Mouse (Mus musculus) ovary, postnatal 14 days (tissue): ENCODE data around the gene Sertad2.
A peak's percentile ranks its signal among the peaks of the same experiment; 100 is the strongest.

ENCODE experiments used
- DNase-seq: peaks from one replicate; pipeline ENCODE4 v3.0.0; 2022; ENCODE audit warnings: low spot score

The Sertad2 gene

DNA sequence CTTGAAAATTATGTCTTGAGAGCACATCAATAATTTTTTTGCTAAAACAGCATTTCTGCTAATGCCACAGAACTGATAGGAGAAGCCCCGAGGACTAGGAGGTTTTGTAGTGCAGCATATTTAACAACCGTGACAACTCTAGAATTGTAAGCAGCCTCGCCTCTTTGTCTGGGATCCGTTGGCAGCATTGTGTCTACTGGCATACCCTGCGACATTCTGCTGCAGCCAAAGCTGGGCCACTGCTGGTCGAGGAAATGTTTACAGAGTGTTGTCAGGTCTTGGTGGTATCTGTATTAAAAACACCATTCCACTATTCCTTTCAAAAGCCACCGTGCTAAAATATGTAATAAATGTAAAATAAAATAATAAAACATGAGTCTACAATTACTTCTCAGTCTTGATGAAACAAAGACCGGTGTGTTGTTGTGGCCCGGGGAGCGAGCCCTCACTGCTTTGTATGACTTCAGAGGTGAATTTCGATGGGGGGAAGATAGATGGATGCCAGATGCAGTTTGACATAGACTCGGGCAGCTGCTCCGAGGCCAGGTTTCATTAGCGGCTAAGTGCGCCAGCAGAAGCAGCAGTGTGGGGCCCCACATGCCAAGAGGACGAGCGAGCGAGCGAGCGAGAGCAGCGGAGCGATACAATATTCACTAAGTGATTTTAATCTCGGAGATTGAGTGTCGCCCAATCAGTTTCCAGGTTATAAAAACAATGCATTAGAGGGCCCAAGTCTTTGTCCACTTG lies 60.2 kb downstream of the Sertad2 start:
- DNase-seq, result no peak

DNA sequence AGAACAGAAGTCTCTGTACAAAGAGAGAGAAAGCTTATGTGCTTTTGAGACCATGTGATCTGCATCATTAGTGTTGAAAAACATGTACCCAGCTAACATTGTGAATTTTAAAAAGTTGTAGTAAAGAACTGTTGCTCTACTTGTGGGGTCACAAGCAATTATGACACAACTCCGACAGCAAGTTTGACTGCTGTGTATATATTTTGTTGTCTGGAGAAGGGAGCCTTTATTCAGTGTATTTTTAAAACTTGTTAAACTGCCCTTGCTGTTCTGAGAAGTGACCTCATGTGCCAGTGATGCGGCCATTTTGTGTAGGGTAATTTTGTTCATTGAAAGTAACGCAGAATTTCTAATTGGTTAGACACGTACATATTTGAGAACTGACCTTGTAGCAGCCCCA lies 61.1 kb downstream of the Sertad2 start:
- no peak for DNase-seq

DNA sequence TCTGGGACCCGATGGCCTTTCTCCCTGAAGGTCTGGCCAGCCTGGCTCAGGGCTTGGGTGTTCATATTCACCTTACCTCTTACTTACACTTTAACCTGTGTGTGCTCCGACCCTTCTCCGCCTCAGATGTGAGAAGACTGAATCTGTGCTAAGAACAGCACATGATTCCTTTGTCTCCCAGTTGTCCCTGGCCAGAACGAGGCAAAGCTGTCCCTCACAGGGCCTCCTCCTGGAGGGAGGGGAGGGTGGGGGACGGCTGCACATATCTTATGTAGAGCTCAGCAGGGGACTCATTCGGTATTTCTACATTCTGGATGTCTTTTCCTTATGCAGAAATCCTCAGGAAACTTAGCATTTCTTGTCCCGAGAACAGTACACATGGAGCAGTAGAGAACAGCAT lies 62.6 kb downstream of the Sertad2 start:
- DNase-seq, result no peak

DNA sequence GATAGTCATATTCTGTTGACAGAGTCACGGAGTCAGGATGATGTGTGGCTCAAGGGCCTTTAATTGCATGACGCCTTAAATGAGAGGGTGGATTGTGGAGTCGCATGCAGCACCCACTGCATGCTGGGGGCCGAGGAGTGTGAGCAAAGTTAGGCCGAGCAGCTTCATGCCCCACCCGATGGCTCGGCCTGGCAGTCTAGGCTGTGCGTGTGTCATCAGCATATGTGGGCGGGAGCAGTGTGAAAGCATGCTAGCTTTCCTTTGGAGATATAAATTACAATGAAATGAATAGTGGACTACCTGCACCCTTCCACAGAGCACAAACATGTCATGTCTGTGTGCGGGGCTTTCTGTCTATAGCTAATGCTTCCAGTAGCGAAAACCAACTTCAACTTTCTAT lies 65.4 kb downstream of the Sertad2 start:
- DNase-seq, result no peak

DNA sequence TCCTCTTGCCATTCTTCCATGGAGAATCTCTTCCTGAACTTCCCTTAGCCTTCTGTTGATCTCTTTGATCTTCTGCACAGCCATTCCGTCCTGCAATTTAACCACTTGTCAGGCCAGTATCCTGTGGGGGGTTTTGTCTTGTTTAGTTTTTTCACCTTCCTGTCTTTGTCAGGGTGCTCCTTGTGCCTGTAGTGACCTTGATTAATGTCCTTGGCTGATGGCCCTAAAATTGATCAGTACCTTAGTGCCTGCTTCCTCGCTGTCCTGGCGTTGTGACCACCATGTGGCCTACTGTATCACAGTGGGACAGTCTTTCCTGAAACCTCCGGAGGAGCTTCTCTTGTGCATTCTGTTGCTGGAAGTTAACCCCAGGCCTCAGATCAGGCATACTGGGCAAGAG lies 70.2 kb downstream of the Sertad2 start:
- DNase-seq, result no peak

DNA sequence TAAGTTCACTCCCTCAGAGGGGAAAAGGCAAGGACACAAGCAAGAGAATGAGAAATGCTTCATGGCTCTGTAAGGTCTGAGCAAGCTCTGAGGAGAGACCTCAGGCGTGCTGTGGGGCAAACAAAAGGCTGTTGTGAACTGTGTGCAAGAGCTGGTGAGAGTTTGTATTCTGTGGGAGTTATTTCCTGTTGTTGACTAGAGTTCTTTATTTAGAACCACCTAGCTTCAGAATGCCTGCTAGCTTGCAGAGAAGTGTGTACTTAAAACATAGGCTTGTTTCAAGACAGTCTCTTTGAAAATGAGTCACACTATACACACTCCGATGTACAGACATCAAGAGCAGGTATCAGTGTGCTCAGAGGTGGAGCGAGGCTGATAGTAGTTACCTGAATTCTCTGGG lies 73.0 kb downstream of the Sertad2 start:
- DNase-seq, result no peak

DNA sequence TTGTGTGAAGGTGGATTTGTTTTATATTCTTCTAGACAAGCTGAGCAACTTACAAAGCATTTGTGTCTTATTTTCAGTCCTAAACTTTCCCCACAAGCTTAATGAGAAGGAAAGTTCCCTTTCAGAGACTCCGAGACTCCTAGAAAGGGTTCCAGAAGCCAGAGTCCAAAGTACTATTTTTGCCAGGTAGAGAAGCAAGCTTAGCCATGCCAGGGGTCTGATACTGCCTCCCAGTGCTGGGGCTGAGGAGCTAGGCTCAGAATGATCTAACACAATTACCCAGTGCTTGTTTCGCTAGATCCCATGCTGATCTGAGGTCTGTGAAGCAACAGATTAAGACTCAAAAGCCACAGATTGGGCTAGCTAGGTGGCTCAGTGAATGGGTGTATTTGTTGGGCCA lies 84.1 kb downstream of the Sertad2 start:
- no peak for DNase-seq

DNA sequence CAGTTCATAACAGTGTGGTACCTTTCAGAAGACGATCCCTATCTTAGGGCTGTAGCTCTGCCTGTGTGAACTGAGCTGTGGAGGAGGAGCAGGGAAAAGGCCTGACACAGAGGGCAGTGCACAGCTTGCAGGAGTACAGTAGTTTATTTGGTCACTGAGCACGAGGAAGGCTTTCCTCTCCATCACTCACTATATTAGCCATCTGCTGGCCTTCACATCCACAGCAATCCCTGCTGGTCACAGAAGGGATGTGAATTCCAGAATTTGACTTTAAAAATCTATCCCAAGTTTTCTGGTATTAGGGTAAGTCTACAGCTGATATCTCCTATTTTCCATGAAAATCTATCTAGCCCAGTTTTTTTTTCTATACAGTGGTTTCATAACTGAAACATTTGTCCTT lies 85.2 kb downstream of the Sertad2 start:
- DNase-seq, result no peak

DNA sequence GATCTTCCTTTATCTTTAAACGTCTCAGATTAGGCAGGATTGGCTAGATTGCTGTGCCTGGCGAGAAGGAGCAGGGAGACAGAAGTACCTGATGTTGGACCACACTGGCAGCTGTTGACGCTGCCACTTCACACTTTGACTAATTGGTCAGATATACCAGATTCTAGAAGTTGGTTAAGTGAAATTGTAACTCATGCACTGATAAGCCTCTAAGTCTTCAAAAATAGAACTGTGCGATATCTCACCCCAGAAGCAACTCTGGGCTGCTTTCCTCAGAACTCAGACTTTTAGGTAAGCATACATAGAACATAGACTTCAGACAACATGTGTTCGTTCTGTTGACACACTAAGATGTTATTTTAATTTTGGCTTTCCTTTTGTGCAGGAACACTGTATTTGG lies 86.6 kb downstream of the Sertad2 start:
- DNase-seq, result no peak

DNA sequence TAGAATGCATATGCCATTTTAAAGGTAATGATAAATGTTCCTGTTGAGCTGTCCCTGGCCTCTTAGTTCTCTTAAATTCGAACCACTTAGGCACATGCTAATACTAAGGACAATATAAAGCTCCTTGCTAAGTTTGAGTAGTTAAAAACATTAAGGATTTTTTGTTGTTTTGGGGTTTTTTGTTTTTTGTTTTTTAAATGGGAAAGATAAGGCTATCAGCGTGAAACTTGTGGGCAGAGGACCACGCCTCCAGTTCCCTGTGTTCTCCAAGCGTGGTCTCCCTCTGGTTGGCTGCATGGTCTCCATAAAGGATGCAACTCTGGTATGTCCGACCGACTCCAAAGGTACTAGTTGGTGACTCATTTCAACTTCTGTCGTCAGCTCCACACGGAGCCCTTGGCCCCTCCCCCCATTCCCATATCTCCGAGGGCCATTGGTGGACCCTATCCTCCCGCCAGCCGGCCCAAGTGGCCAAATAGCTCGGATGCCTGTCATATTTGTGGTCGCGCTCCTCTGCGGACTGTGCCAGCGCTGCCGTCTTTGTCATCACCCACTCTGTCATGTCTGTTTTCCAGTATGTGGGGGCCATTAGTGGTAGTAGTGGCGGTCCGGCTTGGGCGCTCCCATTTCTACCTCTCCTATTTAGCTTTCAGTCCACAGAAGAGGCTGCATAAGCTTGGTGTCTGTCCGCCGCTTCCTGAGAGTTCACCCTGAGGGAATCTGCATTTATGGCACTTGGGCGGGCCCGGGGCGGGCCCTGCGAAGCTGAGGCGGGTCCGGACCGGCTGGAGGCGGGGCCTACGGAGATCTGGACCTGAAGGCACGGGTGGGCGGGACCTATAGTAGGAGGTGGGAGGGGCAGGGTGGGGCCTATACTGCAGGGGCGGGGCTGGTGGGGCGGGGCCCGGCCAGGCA lies 88.2 kb downstream of the Sertad2 start:
- no peak for DNase-seq

DNA sequence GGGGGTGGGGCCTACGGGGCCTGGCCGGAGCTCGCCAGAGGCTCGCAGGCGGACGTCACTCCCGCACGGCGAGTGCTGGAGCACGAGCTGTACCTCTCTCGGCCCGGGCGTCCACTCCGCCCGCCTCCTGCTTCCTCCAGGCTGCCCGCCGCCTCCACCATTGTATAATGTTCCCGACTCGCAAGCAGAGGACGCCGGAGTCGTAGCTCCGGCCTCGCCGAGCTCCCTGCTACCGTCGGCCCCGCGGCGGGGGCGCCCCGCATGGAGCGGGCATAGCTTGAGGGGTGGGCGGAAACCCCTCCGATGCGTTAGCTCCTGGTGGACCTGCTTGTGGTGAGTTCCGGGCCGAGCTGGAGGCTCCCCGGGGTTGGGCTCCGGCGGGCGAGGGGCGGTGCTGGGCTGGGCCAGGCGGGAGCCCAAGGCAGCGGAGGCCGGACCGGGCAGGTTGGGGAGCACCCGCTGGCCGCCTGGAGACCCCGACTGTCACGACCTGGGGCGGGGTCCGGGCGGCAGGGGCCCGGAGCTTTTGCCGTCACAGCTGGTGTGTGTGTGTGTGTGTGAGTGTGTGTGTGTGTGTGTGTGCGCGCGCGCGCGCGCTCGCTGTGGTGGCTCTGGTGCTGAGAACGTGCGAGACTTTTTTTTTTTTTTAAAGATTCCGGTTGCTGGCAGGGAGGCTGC lies 89.0 kb downstream of the Sertad2 start:
- peak; percentile 83 for DNase-seq

DNA sequence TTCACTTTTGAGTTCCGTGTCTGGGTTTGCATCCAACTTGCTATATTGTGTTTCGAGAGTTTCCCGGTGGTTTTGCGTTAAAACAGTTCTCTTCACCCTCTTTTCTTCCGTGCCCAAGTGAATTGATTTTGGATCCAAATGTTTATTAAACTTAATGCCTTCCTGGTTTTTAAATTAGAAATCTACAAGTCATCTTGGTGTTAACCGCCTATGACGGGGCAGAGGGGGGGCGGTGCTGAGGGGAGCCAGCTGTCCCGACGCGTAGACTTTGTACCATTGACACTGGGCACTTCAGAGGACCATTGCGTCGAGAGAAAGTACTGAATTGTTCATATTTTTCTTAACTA lies 89.5 kb downstream of the Sertad2 start:
- DNase-seq, result peak; percentile 32

DNA sequence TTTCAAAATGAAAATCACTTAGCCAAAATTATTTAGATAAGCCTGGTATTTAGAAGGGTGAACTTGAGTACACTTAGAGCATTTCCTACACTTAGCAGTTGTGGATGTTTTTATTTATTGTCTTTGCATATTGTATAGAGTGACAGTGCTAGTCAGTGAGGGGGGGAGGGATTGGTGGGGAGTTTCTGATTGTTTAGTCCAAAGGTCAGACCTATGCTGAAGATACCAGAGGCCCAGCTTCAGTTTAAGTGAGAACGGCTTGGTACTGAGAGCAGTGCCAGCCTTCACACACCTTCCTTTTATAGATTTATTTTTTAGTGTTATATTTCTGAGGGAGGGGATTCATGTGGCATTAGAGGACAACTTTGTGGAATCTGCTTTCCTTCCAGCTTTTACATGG lies 91.5 kb downstream of the Sertad2 start:
- no peak for DNase-seq

DNA sequence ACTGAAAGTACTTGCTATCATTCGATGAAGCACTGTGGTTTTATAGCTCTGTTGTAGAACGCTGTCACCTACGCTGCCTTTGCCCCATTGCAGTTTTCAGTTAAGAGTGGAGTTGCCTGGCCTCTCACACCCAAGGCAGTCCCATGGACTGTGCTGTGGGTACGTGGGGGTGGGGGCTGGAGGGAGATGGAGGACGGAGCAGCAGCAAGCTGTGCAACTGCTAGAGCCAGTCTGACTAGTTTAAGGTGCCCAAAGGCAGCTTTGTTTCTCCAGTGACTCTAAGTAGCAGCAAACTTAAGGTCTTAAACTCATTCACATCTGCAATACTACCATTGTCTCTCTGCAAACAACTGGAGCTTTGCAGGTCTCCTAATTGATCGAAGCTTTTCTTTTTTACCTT lies 92.6 kb downstream of the Sertad2 start:
- no peak for DNase-seq

DNA sequence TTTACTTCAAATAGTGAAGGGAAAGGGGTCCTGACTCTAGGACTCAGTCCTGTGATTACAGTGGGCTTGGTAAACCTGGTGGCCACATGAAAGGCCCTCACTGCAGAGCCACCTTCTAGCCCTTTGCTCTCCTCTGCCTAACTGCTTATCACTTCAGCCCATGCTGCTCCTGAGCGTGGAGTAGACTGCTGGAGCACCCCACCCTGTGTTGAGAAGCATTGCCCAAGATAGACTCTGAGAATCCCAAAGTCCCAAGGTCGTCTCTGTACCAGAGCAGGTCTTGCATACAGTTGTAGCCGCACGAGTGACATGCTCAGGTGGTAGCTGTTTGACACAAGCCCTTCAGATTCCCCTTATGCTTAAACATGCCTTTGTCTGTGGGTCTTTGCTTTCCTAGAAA lies 93.1 kb downstream of the Sertad2 start:
- no peak for DNase-seq

DNA sequence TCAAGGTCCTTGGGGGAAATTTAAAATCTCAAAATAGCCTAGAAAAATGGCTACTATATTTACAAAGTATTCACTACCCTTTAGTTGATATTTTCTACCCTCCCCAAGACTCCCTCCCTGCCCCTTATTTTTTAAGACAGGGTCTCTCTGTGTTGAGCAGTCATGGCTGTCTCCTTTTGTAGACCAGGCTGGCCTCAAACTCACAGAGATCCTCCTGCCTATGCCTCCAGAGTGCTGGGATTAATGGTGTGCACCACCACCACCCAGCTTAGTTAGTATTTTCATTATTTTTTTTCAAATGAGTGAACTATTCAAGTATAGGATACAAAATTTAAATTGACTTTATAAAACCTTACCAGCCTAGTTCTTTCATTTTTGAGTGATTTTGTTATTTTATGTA lies 94.0 kb downstream of the Sertad2 start:
- no peak for DNase-seq

DNA sequence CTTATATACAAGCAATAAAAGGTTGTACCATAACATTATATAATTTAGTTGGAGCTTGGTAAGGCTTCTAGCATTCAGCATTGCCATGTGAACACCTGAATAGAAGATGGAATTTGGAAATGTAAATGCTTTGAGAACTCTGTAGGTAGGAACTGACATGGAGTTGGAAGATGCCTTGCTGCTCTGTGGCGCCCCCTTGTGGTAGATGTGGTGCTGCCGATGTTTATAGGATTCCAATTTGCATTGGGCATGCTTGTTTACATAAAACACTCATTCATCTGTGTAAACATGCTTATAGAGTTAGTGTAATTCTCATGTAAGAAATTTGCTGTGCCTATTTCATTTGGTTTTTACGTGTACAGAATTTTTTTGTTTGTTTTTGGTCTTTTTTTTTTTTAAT lies 95.8 kb downstream of the Sertad2 start:
- peak; percentile 76 for DNase-seq

DNA sequence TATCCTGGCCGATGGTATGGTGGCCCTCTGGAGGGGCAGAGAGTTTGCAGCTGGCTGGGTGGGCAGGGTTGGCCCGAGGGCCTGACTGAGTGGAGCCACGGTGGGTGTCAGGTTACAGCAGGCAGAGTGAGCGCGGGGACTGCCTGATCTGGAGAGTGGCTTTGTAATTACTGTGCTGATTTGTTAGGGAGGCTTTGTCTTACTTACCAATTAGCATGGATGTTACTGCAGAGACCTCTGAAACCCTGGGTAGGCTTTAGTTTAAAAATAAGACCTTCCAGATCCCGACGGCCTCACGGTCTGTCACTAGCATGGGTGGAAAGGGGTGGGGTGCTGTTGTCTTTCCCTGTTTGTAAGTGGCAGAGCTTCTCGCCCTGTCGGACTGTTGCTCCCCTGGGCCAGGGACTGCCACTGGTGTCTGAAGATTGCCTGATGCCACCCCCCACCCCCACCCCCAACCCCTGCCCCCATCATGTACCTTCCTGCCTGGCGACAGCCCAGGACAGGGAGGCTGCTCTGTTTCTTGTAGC lies 96.9 kb downstream of the Sertad2 start:
- no peak for DNase-seq

DNA sequence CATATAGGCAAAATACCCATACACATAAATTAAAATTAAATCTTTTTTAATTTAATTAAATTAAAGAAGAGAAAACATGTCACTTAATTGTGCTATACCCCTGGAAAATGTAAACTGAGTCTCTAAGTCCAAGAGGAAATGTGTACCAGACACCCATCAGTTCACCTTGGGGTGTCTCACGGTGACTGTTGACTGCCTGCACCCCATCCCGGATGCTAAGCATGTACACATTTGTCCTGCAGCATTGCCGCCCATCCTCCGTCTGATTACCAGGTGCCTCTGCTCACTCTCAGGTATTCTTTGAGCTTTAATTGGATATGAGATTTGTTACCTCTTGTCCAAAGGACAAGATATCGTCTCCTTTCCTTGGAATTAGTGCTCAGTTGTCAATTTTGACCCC lies 99.3 kb downstream of the Sertad2 start:
- DNase-seq, result no peak

DNA sequence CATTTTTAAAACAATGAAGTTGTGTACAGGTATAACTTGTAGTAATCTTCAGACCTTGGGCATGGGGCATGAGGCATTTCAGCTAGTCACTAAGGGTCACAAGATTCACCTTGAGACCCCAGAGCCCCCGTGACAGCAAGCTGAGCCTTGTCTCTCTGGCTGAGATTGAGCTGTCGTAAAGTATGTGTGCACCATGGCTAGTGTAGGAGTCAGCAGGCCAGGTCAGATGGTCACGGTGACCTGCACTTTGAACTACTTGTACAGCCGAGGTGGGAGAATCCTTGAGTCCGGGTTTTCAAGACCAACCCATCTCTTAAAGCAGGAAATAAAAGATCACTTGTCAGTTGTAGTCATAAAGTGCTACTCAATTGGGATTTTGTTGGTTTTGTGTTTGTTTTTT lies 100.1 kb downstream of the Sertad2 start:
- no peak for DNase-seq

DNA sequence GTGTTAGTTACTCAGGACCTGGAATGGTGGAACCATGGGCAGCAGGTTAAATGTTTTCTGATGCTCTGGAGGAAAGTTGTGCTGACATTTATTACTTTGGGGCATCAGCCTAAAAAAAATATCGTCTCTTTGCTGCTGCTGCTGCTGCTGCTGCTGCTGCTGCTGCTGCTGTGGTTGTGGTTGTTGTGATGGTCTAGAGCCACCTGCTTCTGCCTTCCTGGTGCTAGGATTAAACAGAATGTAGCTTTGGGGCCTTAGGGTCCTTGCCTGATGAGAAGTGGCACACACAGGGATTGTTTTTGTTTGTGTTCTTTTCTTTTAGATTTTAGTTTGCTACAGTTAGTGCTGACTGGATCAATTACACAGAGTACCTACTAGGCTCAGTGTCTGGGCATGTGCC lies 101.1 kb downstream of the Sertad2 start:
- no peak for DNase-seq

DNA sequence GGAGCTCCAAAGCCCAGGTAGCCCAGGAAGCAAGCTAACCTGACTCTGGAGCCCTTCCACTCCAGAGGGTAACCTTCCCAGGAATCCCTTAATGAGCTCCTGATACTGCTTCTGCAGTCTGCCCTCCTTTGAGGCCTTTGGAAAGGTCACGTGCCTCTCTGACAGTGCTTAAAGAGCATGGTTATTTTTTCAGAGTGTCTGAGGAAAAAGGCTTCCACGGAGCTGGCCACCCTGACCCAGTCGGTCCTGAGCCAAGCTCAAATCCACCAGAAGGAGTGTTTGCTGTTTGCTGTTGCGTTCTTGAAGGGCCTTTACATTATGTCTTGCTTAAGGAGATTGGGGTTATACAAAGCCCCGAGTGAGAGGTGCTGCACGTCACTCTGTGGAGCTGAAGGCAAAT lies 101.8 kb downstream of the Sertad2 start:
- DNase-seq, result no peak

DNA sequence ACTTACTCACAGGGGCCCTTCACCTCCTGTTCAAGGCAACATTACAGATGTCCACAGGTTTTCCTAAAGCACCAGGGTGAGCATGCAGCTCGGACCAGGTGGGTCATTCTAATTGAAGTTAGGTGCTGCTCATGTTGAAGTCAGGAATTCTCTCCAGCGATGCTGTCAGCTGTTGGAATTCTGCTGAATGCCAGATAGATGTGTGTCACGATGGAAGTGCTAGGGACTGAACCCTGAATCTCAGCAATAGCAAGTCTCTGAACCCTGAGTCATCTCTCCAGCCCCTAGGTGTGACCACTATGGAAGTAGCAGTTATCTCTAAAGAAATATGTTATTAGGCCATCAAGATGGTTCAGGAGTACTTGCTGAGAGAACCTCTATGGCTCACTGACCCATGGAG lies 102.5 kb downstream of the Sertad2 start:
- DNase-seq, result no peak
